Mouse (Mus musculus) myocyte (in vitro differentiated cells): Measurements from ENCODE around the gene B4galt3. TPM values are rescaled to one million over a fixed set of nuclear protein-coding genes. Genes with fewer than 3 reads are reported as not detected.

ENCODE experiments used
- H3K27me3 ChIP-seq: one replicate; pipeline ENCODE4 v1.6.1; 2011; ENCODE audit not compliant: control insufficient read depth, insufficient read depth, insufficient read length
- H3K36me3 ChIP-seq: one replicate; pipeline ENCODE4 v1.6.1; 2011; ENCODE audit not compliant: control insufficient read depth, insufficient read depth
- H3K4me2 ChIP-seq: one replicate; pipeline ENCODE4 v1.6.1; 2011; ENCODE audit warnings: low read depth, control low read depth
- H3K4me3 ChIP-seq: one replicate; pipeline ENCODE4 v1.5.1; 2011; ENCODE audit warnings: mild to moderate bottlenecking, control low read depth, moderate library complexity
- H3K79me2 ChIP-seq: one replicate; pipeline ENCODE4 v1.6.1; 2011; ENCODE audit not compliant: control insufficient read depth, insufficient read depth
- H3ac ChIP-seq: one replicate; pipeline ENCODE4 v1.6.1; 2011; ENCODE audit not compliant: control insufficient read depth, insufficient read length
- CEBPB ChIP-seq: IDR thresholded peaks from 2 replicates; pipeline ENCODE4 v1.6.1; 2011; ENCODE audit warnings: mild to moderate bottlenecking, moderate library complexity; ENCODE audit not compliant: poor library complexity, insufficient read depth, severe bottlenecking
- E2F4 ChIP-seq: IDR thresholded peaks from one replicate; pipeline ENCODE4 v1.6.1; 2011; ENCODE audit warnings: mild to moderate bottlenecking, control low read depth, moderate library complexity; ENCODE audit not compliant: insufficient read depth
- MAX ChIP-seq: IDR thresholded peaks from one replicate; pipeline ENCODE4 v1.6.1; 2011; ENCODE audit warnings: low read depth, mild to moderate bottlenecking, control low read depth
- MYOD1 ChIP-seq, 3 experiments: IDR thresholded peaks; one replicate each; pipeline ENCODE4 v1.6.1; 2011; ENCODE audit warnings: control low read depth in 2 of 3, low read depth in 2 of 3, mild to moderate bottlenecking in 2 of 3, moderate library complexity in 1 of 3; ENCODE audit not compliant: insufficient read length in 2 of 3, control insufficient read depth in 1 of 3
- MYOG ChIP-seq, 3 experiments: IDR thresholded peaks; one replicate each; pipeline ENCODE4 v1.6.1; 2011; ENCODE audit warnings: control low read depth in 2 of 3, low read depth in 2 of 3, mild to moderate bottlenecking in 2 of 3; ENCODE audit not compliant: insufficient read length in 2 of 3, control insufficient read depth in 1 of 3, insufficient read depth in 1 of 3
- POLR2A ChIP-seq: IDR thresholded peaks from one replicate; pipeline ENCODE4 v1.6.1; 2011; ENCODE audit warnings: low read depth, mild to moderate bottlenecking, control low read depth, moderate library complexity; ENCODE audit not compliant: insufficient read length
- POLR2AphosphoS2 ChIP-seq: IDR thresholded peaks from one replicate; pipeline ENCODE4 v1.6.1; 2011; ENCODE audit warnings: low read depth, control low read depth; ENCODE audit not compliant: insufficient read length
- REST ChIP-seq: IDR thresholded peaks from one replicate; pipeline ENCODE4 v1.6.1; 2011; ENCODE audit warnings: mild to moderate bottlenecking, control low read depth, moderate library complexity; ENCODE audit not compliant: insufficient read depth, insufficient read length
- SRF ChIP-seq: IDR thresholded peaks from one replicate; pipeline ENCODE4 v1.6.1; 2011; ENCODE audit warnings: low read depth; ENCODE audit not compliant: control insufficient read depth, insufficient read length
- TCF12 ChIP-seq: IDR thresholded peaks from one replicate; pipeline ENCODE4 v1.6.1; 2011; ENCODE audit warnings: mild to moderate bottlenecking, control low read depth; ENCODE audit not compliant: poor library complexity, insufficient read depth, severe bottlenecking
- TCF3 ChIP-seq: IDR thresholded peaks from one replicate; pipeline ENCODE4 v1.6.1; 2011; ENCODE audit warnings: low read depth, control low read depth; ENCODE audit not compliant: insufficient read length
- USF1 ChIP-seq: IDR thresholded peaks from one replicate; pipeline ENCODE4 v1.6.1; 2011; ENCODE audit warnings: low read depth, mild to moderate bottlenecking, control low read depth, moderate library complexity
- polyA plus RNA-seq: library from polyadenylated mRNA; unstranded; fragments of >200 nt; fragmentation: generic; extraction: Trizol; gene quantifications from one replicate; pipeline ENCODE4 v1.2.1, GENCODE M21; 2012; ENCODE audit warnings: missing spikeins

B4galt3 gene
- polyA plus RNA-seq, 1 experiment, result 19.3 TPM

GRCm38 (mm10) chr1:171271196-171271595 is 1.1 kb downstream of the B4galt3 start:
- peak overlapping the region; percentile 28 for H3ac ChIP-seq
- H3K36me3 ChIP-seq, result peaks cover 10% of the 10 kb centered on the region
- peaks cover 3% of the 10 kb centered on the region for H3K79me2 ChIP-seq
- no peaks in the 10 kb centered on the region for H3K27me3 ChIP-seq
- TF ChIP-seq MAX (no peak), TCF3 (no peak), E2F4 (no peak), USF1 (no peak), MYOG (IDR thresholded peaks at IDR 0.05; ENCODE audit: control insufficient read depth in 1 of 3, insufficient read depth in 1 of 3, insufficient read length in 2 of 3, low read depth in 2 of 3) (no peak), POLR2AphosphoS2 (no peak), CEBPB (no peak), REST (no peak), MYOD1 (IDR thresholded peaks at IDR 0.05; ENCODE audit: control insufficient read depth in 1 of 3, insufficient read length in 2 of 3, low read depth in 2 of 3) (no peak), TCF12 (no peak), SRF (no peak), POLR2A (no peak)
- H3K4me3 ChIP-seq, result peak overlapping the region; percentile 95
- H3K4me2 ChIP-seq, result peak overlapping the region; percentile 97

DNA sequence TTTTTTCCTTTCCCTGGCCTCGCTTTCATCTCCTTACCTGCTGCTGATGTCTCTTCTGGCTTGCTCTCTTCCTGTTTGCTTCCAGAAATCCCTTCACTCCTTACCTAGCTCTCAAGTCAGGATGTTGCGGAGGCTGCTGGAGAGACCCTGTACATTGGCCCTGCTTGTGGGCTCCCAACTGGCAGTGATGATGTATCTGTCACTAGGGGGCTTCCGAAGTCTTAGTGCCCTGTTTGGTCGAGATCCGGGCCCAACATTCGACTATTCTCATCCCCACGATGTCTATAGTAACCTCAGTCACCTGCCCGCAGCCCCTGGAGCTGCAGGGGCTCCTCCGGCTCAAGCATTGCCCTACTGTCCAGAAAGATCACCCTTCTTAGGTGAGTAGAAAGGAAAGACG is 1.5 kb downstream of the B4galt3 start:
- TF ChIP-seq MYOG (IDR thresholded peaks at IDR 0.05; ENCODE audit: control insufficient read depth in 1 of 3, insufficient read depth in 1 of 3, insufficient read length in 2 of 3, low read depth in 2 of 3) (no peak), REST (no peak), TCF12 (no peak), SRF (no peak), MYOD1 (IDR thresholded peaks at IDR 0.05; ENCODE audit: control insufficient read depth in 1 of 3, insufficient read length in 2 of 3, low read depth in 2 of 3) (no peak), POLR2A (no peak), E2F4 (no peak), CEBPB (no peak), MAX (no peak), TCF3 (no peak), USF1 (no peak), POLR2AphosphoS2 (no peak)
- peaks cover 10% of the 10 kb centered on the region for H3K36me3 ChIP-seq
- H3K79me2 ChIP-seq, result peaks cover 3% of the 10 kb centered on the region
- H3K27me3 ChIP-seq, result no peaks in the 10 kb centered on the region
- peak overlapping the region; percentile 95 for H3K4me3 ChIP-seq
- H3K4me2 ChIP-seq, result no peak overlapping the region
- no peak overlapping the region for H3ac ChIP-seq

DNA sequence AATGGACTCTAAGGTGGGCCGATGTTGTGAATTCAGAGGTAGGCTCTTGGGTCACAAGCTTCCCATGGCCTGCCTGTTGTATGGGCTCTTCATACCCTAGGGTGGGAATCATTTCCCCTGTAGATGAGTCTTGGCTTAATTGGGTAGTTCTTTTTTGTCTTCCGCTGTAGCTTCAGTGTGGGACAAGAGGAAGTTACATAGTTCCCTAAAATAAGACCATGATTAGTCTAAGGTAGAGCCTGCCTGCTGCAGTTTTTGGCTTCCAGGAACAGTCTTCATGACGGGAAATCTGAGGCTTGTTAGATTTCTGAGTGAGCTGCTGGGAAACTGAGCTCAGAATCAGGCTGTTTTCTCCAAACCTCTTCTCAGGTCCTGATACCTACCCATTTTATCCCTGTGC is 2.0 kb downstream of the B4galt3 start:
- peaks cover 10% of the 10 kb centered on the region for H3K36me3 ChIP-seq
- H3ac ChIP-seq, result no peak overlapping the region
- no peak overlapping the region for H3K4me3 ChIP-seq
- no peak overlapping the region for H3K4me2 ChIP-seq
- no peaks in the 10 kb centered on the region for H3K27me3 ChIP-seq
- TF ChIP-seq TCF12 (no peak), REST (no peak), USF1 (no peak), MYOD1 (IDR thresholded peaks at IDR 0.05; ENCODE audit: control insufficient read depth in 1 of 3, insufficient read length in 2 of 3, low read depth in 2 of 3) (no peak), POLR2AphosphoS2 (no peak), CEBPB (no peak), POLR2A (no peak), E2F4 (no peak)
- H3K79me2 ChIP-seq, result peaks cover 3% of the 10 kb centered on the region

DNA sequence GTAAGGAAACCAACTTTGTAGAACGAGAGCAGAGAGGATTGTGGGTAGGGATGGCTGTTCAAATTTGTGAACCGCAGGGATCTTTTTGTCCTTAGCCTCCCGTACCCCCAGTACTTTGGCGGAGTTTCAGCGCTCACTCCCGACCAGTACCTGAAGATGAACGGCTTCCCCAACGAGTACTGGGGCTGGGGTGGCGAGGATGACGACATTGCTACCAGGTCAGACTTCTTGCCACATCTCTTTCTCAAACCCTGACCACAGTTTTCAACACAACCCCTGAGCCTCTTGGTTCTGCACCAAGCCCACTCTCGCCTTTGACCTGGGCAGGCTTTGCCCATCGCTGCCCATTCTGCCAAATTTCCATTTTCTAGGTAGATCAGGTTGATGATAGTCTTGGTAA is 4.0 kb downstream of the B4galt3 start:
- TF ChIP-seq TCF3 (no peak), POLR2AphosphoS2 (no peak), MYOG (IDR thresholded peaks at IDR 0.05; ENCODE audit: control insufficient read depth in 1 of 3, insufficient read depth in 1 of 3, insufficient read length in 2 of 3, low read depth in 2 of 3) (no peak), USF1 (no peak), E2F4 (no peak), REST (no peak), CEBPB (no peak), MYOD1 (IDR thresholded peaks at IDR 0.05; ENCODE audit: control insufficient read depth in 1 of 3, insufficient read length in 2 of 3, low read depth in 2 of 3) (no peak), POLR2A (no peak), MAX (no peak), TCF12 (no peak), SRF (no peak)
- H3K27me3 ChIP-seq, result no peaks in the 10 kb centered on the region
- H3ac ChIP-seq, result no peak overlapping the region
- H3K36me3 ChIP-seq, result peaks cover 10% of the 10 kb centered on the region
- H3K4me3 ChIP-seq, result no peak overlapping the region
- no peak overlapping the region for H3K4me2 ChIP-seq
- peaks cover 3% of the 10 kb centered on the region for H3K79me2 ChIP-seq

GRCm38 (mm10) chr1:171275144-171275734 is 5.1 kb downstream of the B4galt3 start:
- peaks cover 10% of the 10 kb centered on the region for H3K36me3 ChIP-seq
- no peak for TF ChIP-seq MAX
- TF ChIP-seq POLR2A, result no peak
- no peak for TF ChIP-seq CEBPB
- TF ChIP-seq MYOG (IDR thresholded peaks at IDR 0.05; ENCODE audit: control insufficient read depth in 1 of 3, insufficient read depth in 1 of 3, insufficient read length in 2 of 3, low read depth in 2 of 3), result no peak

More at GRCm38 (mm10) chr1:171275144-171275734, 5.1 kb downstream of the B4galt3 start:
- H3K4me3 ChIP-seq, result no peak overlapping the region
- no peak overlapping the region for H3K4me2 ChIP-seq
- H3K27me3 ChIP-seq, result no peaks in the 10 kb centered on the region
- peaks cover 3% of the 10 kb centered on the region for H3K79me2 ChIP-seq
- H3ac ChIP-seq, result no peak overlapping the region
